Mouse (Mus musculus) embryonic facial prominence, embryonic 10.5 days (tissue): ENCODE data around the gene Nell1. TPM values are rescaled to one million over a fixed set of nuclear protein-coding genes. Genes with fewer than 3 reads are reported as not detected.

Experiments used
- DNase-seq: peaks from one replicate; pipeline ENCODE4 v3.0.0-alpha.2; 2017; ENCODE audit warnings: low spot score
- H3K27ac ChIP-seq: fragments of 300-500 bp; sonication (generic); replicated peaks from 2 replicates; pipeline ENCODE4 v1.5.1; 2016; ENCODE audit warnings: mild to moderate bottlenecking
- H3K27me3 ChIP-seq: fragments of 300-500 bp; sonication (generic); replicated peaks from 2 replicates; pipeline ENCODE4 v1.6.1; 2016; ENCODE audit warnings: low read depth, mild to moderate bottlenecking; ENCODE audit not compliant: poor library complexity, severe bottlenecking
- H3K36me3 ChIP-seq: fragments of 300-500 bp; sonication (generic); replicated peaks from 2 replicates; pipeline ENCODE4 v1.6.1; 2016; ENCODE audit warnings: mild to moderate bottlenecking, moderate library complexity
- H3K4me1 ChIP-seq: fragments of 300-500 bp; sonication (generic); 2 replicates; pipeline ENCODE4 v1.6.1; 2016
- H3K4me3 ChIP-seq: fragments of 300-500 bp; sonication (generic); 2 replicates; pipeline ENCODE4 v1.5.1; 2016; ENCODE audit warnings: mild to moderate bottlenecking, moderate library complexity
- H3K9me3 ChIP-seq: fragments of 300-500 bp; sonication (generic); 2 replicates; pipeline ENCODE4 v1.6.1; 2016; ENCODE audit warnings: mild to moderate bottlenecking
- WGBS: fragments of 180-500 bp; shearing (Covaris S2); methylation state at CpG from one replicate; pipeline ENCODE4 v1.1.7; 2016; 5-methylcytosine and 5-hydroxymethylcytosine counted together
- polyA plus RNA-seq: library from polyadenylated mRNA; unstranded; fragments of >200 nt; fragmentation: Nextera tagmentation; extraction: Ambion mirVana; gene quantifications from 2 replicates; pipeline ENCODE4 v1.2.1, GENCODE M21; 2016

Nell1 gene
- polyA plus RNA-seq, 1 experiment from 2014 or later, result 0.76 TPM

DNA sequence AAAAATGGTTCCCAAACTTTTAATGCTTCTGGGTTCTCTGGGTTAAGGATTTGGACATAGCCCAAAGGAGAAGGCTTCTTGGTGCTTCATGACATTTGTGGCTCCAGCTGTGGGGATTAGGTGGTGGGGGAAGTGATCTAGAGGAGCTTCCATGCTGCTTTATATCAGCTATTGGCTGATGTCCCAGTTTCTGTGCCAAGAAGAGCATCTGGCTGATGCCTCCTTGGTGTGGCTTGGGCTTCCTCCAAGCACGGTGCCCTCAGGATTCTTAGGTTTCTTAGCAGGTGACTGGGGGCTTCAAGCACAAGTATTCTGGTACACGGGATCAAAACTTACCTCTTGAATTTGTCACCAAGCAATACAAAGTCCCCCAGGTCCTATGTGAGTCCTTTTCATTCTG is 132.6 kb downstream of the Nell1 start:
- Histone ChIP-seq H3K4me3 (no peak overlapping the region), H3K9me3 (no peaks in the 10 kb centered on the region), H3K27ac (no peak overlapping the region), H3K4me1 (no peaks in the 10 kb centered on the region), H3K27me3 (no peaks in the 10 kb centered on the region), H3K36me3 (no peaks in the 10 kb centered on the region)
- 86% methylated on average over 2 of the region's 2 CpGs for WGBS
- DNase-seq, result no peak

GRCm38 (mm10) chr7:50118348-50118747 is 143.7 kb downstream of the Nell1 start:
- Histone ChIP-seq H3K27me3 (no peaks in the 10 kb centered on the region), H3K36me3 (no peaks in the 10 kb centered on the region), H3K4me3 (no peak overlapping the region), H3K9me3 (no peaks in the 10 kb centered on the region), H3K27ac (no peak overlapping the region), H3K4me1 (no peaks in the 10 kb centered on the region)
- DNase-seq, result no peak
- WGBS, result 91% methylated on average over 5 of the region's 5 CpGs

DNA sequence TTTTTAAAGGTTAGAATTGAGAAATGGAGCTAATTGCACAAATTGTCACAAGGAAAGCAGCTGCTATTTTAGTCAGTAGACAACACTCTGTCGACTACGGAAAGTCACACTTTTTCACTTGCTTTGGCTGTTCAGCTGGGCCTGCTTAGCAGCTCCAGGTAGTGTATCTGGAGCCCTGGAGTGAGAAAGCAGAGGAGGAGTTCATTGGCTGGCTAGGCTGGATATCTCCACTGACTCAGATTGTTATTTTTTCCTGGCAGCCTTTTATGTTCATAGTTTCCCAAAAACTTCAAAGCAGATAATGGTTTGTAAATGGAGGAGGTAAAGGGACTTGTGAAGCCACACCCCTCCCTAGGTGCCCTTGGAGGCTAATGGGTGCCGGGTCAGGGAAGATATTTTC is 163.0 kb downstream of the Nell1 start:
- Histone ChIP-seq H3K4me3 (no peak overlapping the region), H3K4me1 (no peaks in the 10 kb centered on the region), H3K9me3 (no peaks in the 10 kb centered on the region), H3K36me3 (no peaks in the 10 kb centered on the region), H3K27ac (no peak overlapping the region), H3K27me3 (no peaks in the 10 kb centered on the region)
- DNase-seq, result no peak
- WGBS, result 89% methylated on average over 3 of the region's 3 CpGs

GRCm38 (mm10) chr7:50149326-50149725 is 174.7 kb downstream of the Nell1 start:
- no peak overlapping the region for H3K27ac ChIP-seq
- 91% methylated on average over 7 of the region's 7 CpGs for WGBS
- no peaks in the 10 kb centered on the region for H3K4me1 ChIP-seq
- H3K9me3 ChIP-seq, result no peaks in the 10 kb centered on the region
- no peaks in the 10 kb centered on the region for H3K36me3 ChIP-seq
- H3K4me3 ChIP-seq, result no peak overlapping the region
- peak; percentile 9 for DNase-seq
- H3K27me3 ChIP-seq, result no peaks in the 10 kb centered on the region

DNA sequence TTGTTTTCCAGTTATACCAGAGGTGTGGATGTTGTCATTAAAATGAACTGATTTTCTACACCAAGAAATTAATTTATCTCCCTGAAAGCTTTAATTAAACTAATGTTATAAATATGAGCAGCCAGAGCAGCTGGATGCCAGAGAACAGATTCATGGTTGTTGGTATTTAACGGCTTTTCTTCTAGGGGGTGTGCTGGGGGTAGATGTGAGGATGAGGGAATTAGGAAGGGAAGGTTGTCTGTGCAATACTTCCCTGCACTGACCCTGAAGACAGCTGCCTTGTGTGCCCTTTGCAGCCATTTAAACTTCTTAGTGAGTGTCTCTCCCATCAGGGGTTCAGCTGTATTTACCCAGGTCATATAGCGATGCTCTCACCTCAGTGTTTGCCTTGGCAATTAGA is 176.2 kb downstream of the Nell1 start:
- H3K27ac ChIP-seq, result no peak overlapping the region
- 84% methylated on average over 2 of the region's 2 CpGs for WGBS
- H3K9me3 ChIP-seq, result no peaks in the 10 kb centered on the region
- H3K36me3 ChIP-seq, result no peaks in the 10 kb centered on the region
- H3K4me1 ChIP-seq, result no peaks in the 10 kb centered on the region
- no peak for DNase-seq
- H3K4me3 ChIP-seq, result no peak overlapping the region
- no peaks in the 10 kb centered on the region for H3K27me3 ChIP-seq

DNA sequence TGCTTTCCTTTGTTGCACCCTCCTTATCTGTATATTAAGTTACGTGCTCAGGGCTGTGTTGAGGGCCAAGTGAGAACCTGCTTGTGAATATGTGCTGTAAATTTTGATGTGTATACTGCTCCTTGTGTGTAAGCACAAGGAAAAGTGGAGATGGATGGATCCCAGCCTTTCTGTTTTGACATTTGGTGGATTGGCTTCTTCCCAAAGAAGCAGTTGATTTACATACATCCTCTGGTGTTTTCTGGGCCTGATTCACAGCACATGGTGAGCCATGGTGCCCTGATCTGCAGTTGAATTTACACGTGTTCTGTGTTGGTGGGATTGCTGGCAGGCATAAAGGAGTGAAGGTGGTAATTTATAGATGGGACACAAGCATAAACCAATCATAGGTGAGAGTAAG is 179.0 kb downstream of the Nell1 start:
- no peaks in the 10 kb centered on the region for H3K9me3 ChIP-seq
- no peak for DNase-seq
- H3K27ac ChIP-seq, result no peak overlapping the region
- 85% methylated on average over 2 of the region's 2 CpGs for WGBS
- H3K27me3 ChIP-seq, result no peaks in the 10 kb centered on the region
- H3K4me3 ChIP-seq, result no peak overlapping the region
- no peaks in the 10 kb centered on the region for H3K4me1 ChIP-seq
- no peaks in the 10 kb centered on the region for H3K36me3 ChIP-seq

- H3K27ac ChIP-seq, result no peak overlapping the region
- DNase-seq, result no peak
- no peaks in the 10 kb centered on the region for H3K36me3 ChIP-seq
- no peak overlapping the region for H3K4me3 ChIP-seq
- 90% methylated on average over 5 of the region's 5 CpGs for WGBS
- H3K27me3 ChIP-seq, result no peaks in the 10 kb centered on the region
- no peaks in the 10 kb centered on the region for H3K4me1 ChIP-seq
- H3K9me3 ChIP-seq, result 0 out of 2 replicates have a peak, but pooled peaks cover 3% of the 10 kb centered on the region
These were observed 187.9 kb downstream of the Nell1 start for GRCm38 (mm10) chr7:50162602-50163001.

DNA sequence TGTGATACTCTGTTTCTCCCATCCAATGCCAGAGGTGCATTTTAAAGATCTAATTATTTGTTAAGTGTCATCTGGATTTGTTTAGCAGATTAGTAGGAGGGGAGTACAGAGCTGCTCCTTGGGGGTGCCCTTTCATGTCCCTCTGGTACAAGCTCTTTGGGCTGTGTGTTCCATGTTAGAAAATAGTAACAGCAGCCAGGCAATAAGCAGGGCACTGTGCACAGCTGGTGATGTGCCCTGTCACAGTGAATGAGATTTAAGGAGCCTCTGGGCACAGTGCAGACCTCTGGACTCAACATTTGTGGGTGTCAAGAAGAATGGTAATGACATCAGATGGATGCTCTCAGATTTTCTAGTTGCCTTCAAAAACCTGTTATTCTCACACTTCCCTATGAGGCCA is 194.1 kb downstream of the Nell1 start:
- DNase-seq, result no peak
- no peaks in the 10 kb centered on the region for H3K27me3 ChIP-seq
- H3K4me3 ChIP-seq, result no peak overlapping the region
- no peak overlapping the region for H3K27ac ChIP-seq
- no peaks in the 10 kb centered on the region for H3K36me3 ChIP-seq
- H3K9me3 ChIP-seq, result no peaks in the 10 kb centered on the region
- peaks cover 6% of the 10 kb centered on the region; the same call in 1 of the 2 replicates for H3K4me1 ChIP-seq

GRCm38 (mm10) chr7:50186306-50186705 is 211.6 kb downstream of the Nell1 start:
- H3K9me3 ChIP-seq, result no peaks in the 10 kb centered on the region
- no peaks in the 10 kb centered on the region for H3K27me3 ChIP-seq
- H3K4me3 ChIP-seq, result no peak overlapping the region
- H3K36me3 ChIP-seq, result no peaks in the 10 kb centered on the region
- no peak for DNase-seq
- H3K27ac ChIP-seq, result no peak overlapping the region
- no peaks in the 10 kb centered on the region for H3K4me1 ChIP-seq
- WGBS, result 88% methylated on average over 6 of the region's 6 CpGs

DNA sequence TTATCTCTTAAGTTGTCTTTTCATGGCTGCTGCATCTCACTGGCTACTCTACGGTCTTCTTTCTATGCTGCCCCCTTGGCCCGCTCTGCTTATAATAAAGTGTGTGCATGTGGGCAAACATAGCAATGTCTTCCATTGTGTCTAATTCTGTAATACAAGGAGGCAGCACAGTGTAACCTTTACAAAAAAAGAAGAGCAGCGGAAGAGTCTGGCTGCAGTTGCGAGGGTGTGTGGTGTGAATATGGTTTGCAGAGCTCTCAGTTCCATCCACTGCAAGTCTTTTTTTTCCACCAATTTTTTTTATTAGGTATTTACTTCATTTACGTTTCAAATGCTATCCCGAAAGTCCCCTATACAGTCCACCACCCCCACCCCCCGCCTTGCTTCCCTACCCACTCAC is 219.3 kb downstream of the Nell1 start:
- DNase-seq, result no peak
- no peaks in the 10 kb centered on the region for H3K36me3 ChIP-seq
- H3K9me3 ChIP-seq, result no peaks in the 10 kb centered on the region
- H3K4me1 ChIP-seq, result no peaks in the 10 kb centered on the region
- no peak overlapping the region for H3K4me3 ChIP-seq
- WGBS, result 91% methylated on average over 7 of the region's 7 CpGs
- no peaks in the 10 kb centered on the region for H3K27me3 ChIP-seq
- no peak overlapping the region for H3K27ac ChIP-seq

GRCm38 (mm10) chr7:50195080-50195611 is 220.5 kb downstream of the Nell1 start:
- 66% methylated on average over 3 of the region's 3 CpGs for WGBS
- no peak overlapping the region for H3K4me3 ChIP-seq
- H3K9me3 ChIP-seq, result no peaks in the 10 kb centered on the region
- no peaks in the 10 kb centered on the region for H3K4me1 ChIP-seq
- no peak overlapping the region for H3K27ac ChIP-seq
- H3K27me3 ChIP-seq, result no peaks in the 10 kb centered on the region
- DNase-seq, result no peak
- H3K36me3 ChIP-seq, result no peaks in the 10 kb centered on the region

DNA sequence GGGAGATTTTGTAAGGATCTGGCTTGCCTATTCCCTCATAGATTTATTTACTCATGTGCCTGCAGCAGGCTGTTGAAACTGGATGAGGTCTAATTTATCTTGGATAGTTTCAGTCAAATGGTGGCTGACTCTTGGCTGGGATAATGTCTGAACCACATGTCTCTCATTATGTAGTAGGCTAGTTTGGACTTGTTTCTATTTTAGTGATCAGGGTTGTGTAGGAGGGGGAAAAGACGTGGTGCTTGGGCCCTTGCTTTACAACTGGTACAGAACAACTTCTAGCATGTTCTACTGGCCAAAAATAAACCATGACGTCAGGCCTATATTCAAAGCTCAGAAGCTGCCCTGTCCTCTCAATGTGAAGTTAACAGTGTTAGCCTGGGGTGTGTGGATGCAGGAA is 230.6 kb downstream of the Nell1 start:
- 56% methylated on average over 2 of the region's 2 CpGs for WGBS
- no peaks in the 10 kb centered on the region for H3K36me3 ChIP-seq
- no peaks in the 10 kb centered on the region for H3K9me3 ChIP-seq
- H3K27me3 ChIP-seq, result no peaks in the 10 kb centered on the region
- H3K4me3 ChIP-seq, result no peak overlapping the region
- no peak for DNase-seq
- H3K27ac ChIP-seq, result no peak overlapping the region
- H3K4me1 ChIP-seq, result peaks cover 8% of the 10 kb centered on the region; the same call in 1 of the 2 replicates

GRCm38 (mm10) chr7:50210678-50211251 is 236.1 kb downstream of the Nell1 start:
- 0 out of 2 replicates have a peak, but pooled peaks cover 6% of the 10 kb centered on the region for H3K9me3 ChIP-seq
- H3K36me3 ChIP-seq, result no peaks in the 10 kb centered on the region
- no peaks in the 10 kb centered on the region for H3K27me3 ChIP-seq
- DNase-seq, result no peak
- no peaks in the 10 kb centered on the region for H3K4me1 ChIP-seq
- WGBS, result 58% methylated on average over 6 of the region's 6 CpGs
- H3K27ac ChIP-seq, result no peak overlapping the region
- H3K4me3 ChIP-seq, result no peak overlapping the region
